Mouse (Mus musculus) adrenal gland, adult (tissue): ENCODE results near the gene Mgat1.
"Not testable (repeated sequence)": the region's sequence is repeated elsewhere in the genome, so short reads cannot be mapped to it uniquely, and the experiment has no call there.

Source experiments
- DNase-seq, 2 experiments: peaks; one replicate each; pipeline ENCODE4 v3.0.0; 2022 to 2023; ENCODE audit warnings: low spot score in 1 of 2; ENCODE audit not compliant: inconsistent age in 2 of 2

Mgat1 gene

GRCm38 (mm10) chr11:49261313-49261855, 17.4 kb downstream of the Mgat1 start:
- no peak for DNase-seq

DNA sequence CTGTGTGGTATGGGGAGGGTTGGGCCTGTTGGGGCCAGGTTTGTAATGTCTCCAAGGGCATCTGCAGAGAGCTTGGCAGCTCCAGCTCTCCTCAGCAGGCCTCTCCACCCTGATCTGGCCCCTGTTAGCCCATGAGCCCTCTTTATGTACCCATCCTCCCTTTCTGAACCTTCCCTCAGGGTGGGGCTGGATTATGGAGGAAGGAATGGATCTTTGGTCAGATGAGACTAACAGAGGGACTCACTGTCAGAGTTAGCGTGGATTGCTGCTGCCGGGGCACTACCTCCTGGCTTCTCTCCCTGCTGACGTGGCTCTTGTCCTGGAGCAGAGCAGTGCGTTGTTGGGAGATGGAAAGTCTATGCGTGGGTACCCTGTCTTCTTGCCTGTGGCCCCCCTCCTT, 18.3 kb downstream of the Mgat1 start:
- no peak for DNase-seq

DNA sequence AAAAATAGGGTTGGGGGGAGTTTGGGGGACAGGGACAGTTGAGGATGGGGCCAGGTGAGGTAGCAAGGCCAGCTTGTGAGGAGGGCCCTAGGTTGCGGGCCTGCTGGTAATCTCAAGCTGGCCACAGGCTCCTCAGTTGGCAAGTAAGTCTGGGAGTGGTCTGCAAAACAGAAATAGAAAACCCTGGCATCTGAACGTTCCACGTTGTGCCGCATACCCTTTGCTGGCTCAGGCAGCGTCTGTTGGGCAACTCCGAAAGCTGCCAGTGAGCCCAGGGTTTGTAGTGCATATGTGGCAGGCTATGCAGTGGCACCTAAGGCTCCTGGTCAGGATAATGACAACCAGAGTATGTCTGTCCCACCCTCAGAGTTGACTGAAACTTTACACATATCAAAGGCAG, 19.2 kb downstream of the Mgat1 start:
- peak in 1 of 2 experiments; percentile 44 for DNase-seq

- no peak for DNase-seq
Observed at GRCm38 (mm10) chr11:49264081-49264480, 20.1 kb downstream of the Mgat1 start.

- DNase-seq, result peak; percentile 30 to 68
Observed at GRCm38 (mm10) chr11:49264622-49265021, 20.6 kb downstream of the Mgat1 start.

- DNase-seq, result peak in 1 of 2 experiments; percentile 36
Observed at GRCm38 (mm10) chr11:49265101-49265500, 21.1 kb downstream of the Mgat1 start.

DNA sequence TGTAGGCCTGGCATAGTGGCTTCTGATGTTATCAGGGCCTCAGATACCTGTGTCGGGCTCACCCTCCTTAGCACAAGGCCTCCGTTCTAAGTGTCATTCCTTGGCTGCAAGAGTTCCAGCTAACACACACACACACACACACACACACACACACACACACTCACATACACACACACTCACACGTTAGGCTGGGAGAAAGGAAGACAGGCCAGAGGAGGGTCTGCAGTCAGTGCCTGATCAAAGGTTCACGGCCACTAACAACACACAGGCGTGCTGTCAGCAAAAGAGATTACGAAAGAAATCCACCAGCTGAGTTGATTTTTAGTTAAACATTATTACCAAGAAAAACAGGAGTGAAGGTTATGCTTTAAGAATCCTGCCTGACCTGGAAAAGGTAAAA, 22.7 kb downstream of the Mgat1 start:
- no peak for DNase-seq

GRCm38 (mm10) chr11:49267316-49267715, 23.3 kb downstream of the Mgat1 start:
- DNase-seq, result peak in 1 of 2 experiments; percentile 28

DNA sequence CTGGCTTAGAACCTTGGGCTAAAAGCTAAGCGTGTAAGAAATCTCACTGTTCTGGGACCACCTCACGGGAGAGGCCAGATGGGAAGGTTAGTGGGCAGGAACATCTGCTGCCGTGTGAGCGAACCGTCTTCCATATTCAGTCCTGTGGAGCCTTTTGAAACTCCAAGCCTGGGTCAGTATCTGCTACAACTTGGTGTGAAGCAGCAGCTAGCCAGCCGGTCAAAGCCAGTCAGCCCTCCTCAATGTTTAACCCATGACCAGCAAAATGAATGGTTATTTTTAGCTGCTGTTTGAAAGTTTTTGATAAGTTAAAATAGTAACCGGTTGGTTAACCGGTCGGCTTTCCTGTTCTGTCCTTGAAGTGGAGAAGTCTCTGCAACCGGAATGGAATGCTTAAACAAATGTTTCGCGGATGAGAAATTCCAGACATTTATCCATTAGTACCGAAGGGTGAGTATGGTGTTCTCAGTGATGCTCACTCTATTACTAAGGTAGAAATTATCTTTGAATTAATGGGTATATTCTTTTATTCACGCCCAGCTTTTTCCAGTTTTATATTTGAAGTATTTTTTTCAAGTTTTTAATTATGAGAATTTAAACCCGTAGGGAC, 24.1 kb downstream of the Mgat1 start:
- peak in 1 of 2 experiments; percentile 28 for DNase-seq

GRCm38 (mm10) chr11:49269761-49270160, 25.8 kb downstream of the Mgat1 start:
- no peak for DNase-seq

DNA sequence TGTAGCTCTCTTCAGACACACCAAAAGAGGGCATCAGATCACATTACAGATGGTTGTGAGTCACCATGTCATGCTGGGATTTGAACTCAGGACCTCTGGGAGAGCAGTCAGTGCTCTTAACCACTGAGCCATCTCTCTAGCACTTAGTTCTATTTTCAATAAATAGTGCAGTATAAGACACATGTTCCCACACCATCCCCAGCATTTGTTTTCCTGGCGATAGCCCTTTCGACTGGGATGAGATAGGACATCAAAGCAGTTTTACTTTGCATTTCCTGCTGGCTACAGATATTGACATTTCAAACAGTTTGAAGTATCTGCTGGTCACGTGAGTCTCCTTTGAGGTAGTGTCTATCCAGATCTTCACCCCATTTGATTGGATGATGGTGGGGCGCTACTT, 26.4 kb downstream of the Mgat1 start:
- no peak for DNase-seq

DNA sequence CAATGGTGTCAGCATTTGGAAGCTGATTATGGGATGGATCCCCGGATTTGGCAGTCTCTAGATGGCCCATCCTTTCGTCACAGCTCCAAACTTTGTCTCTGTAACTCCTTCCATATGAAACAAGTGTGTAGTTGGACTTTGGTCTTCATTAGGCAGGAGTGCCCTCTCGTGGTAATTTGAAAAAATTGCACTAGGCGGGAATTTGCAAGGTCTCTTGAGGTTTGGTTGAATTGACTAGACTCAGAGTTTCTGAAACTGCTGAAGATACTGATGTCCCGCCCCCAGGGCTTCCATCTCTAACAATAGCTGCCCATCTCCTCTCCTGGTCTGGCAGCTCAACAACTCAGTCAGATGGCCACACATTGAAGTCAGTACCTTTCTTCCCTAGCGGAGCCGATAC, 27.3 kb downstream of the Mgat1 start:
- DNase-seq, result peak; percentile 35 to 80

- no peak for DNase-seq
Observed at GRCm38 (mm10) chr11:49273834-49274519, 30.0 kb downstream of the Mgat1 start.

- no peak for DNase-seq
Observed at GRCm38 (mm10) chr11:49278222-49278621, 34.2 kb downstream of the Mgat1 start, which contains the start of gene Olfr1393. Gene Olfr1393, plus strand, starts transcription at chr11:49278304.

DNA sequence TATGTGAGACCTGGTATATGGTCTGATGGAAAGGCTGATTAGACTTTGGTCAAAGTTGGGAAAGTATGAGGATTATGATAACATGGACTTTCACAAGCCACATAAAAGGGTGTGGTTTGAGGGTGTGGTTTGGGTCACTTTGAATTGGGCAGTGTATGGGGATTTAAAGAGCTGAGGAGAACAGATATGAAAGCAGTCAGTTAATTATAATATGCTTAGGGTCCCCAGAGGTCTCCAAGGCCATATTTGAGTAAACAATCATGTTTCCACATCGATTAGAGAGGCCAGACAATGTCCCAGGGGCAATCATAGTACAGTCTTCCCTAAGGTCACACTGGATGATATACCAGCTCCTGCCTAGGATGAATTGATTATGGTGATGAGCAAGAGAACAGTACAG, 41.0 kb downstream of the Mgat1 start, which contains the start of gene Olfr1392:
Olfr1392 (plus strand) TSS at position 301 of the 400 bp plus-strand sequence.
- DNase-seq, result not testable (repeated sequence)

DNA sequence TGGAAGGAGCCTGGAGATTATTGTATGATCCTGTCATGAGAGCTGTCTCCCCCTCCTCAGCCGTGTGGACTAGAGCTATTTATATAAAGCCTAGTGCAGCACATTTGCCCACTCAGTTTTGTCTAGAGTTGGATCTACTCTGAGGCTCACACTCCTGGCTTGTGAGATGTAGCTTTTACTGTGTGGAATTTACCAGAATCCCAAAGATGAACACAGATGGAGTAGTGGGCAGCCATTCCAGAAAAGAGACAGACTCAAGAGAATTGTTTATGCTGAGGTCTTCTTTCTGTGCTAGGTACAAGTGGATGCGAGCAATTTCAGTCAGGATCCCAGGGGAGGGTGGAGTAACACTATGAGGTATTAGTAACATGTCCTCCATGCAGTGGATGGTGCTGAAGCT, 43.3 kb downstream of the Mgat1 start:
- DNase-seq, result no peak

DNA sequence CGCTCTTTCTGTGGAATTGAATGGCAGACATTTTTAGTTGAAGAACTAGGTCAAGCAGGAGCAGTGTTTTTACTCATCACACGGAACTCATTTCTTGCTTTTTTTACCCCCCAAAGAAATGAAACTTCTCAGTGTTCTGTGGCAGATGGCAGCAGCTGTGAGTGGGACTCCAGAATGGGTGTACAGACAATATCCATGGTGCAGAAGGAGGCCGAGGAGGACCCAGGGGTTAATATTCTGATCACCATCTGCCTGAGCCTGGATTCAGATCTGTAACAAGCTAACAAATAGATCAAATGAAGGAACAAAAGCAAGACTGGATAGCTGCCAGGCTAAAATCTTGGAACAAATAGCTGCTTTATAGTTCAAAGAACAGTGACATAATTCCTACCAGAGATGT, 48.8 kb downstream of the Mgat1 start:
- DNase-seq, result no peak

DNA sequence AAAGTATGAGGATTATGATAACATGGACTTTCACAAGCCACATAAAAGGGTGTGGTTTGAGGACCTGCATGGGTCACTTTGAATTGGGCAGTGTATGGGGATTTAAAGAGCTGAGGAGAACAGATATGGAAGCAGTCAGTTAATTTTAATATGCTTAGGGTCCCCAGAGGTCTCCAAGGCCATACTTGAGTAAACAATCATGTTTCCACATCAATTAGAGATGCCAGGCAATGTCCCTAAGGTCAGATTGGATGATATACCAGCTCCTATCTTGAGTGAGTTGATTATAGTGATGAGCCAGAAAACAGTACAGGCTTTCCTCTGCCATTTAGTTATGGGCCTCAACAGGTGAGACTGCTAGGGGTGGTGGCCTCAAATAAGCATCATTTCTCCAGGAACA, 60.5 kb downstream of the Mgat1 start, which contains the start of gene Olfr10:
Olfr10 (plus strand) TSS at position 301 of the 400 bp plus-strand sequence.
- DNase-seq, result no peak

- not testable (repeated sequence) for DNase-seq
Observed at GRCm38 (mm10) chr11:49308547-49308946, 64.6 kb downstream of the Mgat1 start.
